Comparison of ENCODE assay signal across 16 mouse cellular contexts in the genomic region with DNA sequence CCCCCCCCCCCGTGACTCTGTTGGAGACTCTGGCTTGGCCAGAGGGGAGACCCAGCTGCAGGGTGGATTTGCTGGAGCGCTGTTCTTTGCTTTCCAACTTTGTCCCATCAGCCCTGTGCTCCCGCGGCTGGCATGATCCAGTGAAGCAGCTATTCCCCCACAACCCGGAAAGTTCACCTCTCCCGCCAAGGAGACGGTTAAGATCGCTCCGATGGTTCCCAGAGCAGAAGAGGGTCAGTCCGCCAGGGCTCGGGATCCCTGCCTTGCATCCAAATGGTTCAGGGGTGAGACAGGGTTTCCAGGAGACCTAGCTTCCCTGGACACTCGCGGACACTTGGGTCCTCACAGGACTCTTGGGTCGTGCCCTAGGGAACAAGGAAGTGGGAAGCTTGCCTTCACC.
DNase-seq lines count a peak whose midpoint lies in the region; ATAC-seq and TF ChIP-seq lines count a peak whose summit lies in the region.
"Had no signal": no experiment of that assay in that cellular context is flagged by ENCODE, and none has a peak within 500 bp of the region (broad histone marks: within the 10 kb centered on the region; RNA-seq: fewer than 3 reads in every experiment).

No protein-coding gene starts in this region.

- peaks cover 5% of the 10 kb centered on the region; the same call in 1 of the 2 replicates for H3K4me1 ChIP-seq in cerebellum, adult 2 months (ENCODE audit: control insufficient read depth, insufficient read depth, low read length)
- H3K4me1 ChIP-seq in E14TG2a.4 (replicated peaks; ENCODE audit: low read depth, low read length): peaks cover 33% of the 10 kb centered on the region
- H3K4me1 ChIP-seq in forebrain, embryonic 14.5 days (ENCODE audit: control insufficient read depth, insufficient read depth, low read length): peaks cover 8% of the 10 kb centered on the region; the same call in 1 of the 2 replicates
- H3K4me1 ChIP-seq in midbrain, embryonic 11.5 days (ENCODE audit: control insufficient read depth, insufficient read depth, low read length): peaks cover 9% of the 10 kb centered on the region
- H3K4me1 ChIP-seq in heart, embryonic 11.5 days (ENCODE audit: control insufficient read depth, insufficient read depth, low read length): no peaks in the 10 kb centered on the region
- H3K4me1 ChIP-seq: megakaryocyte, embryonic 14.5 days had no signal

- peak overlapping the region; percentile 60 for H3K4me2 ChIP-seq in forebrain, embryonic 14.5 days (ENCODE audit: low read length)
- H3K4me2 ChIP-seq in midbrain, embryonic 11.5 days: peak overlapping the region; percentile 49; the same call in 1 of the 2 replicates
- H3K4me2 ChIP-seq in heart, embryonic 11.5 days: no peak overlapping the region

- H3K4me3 ChIP-seq in cerebellum, adult 2 months (replicated peaks; ENCODE audit: insufficient read depth, low read depth, low read length): peak overlapping the region; percentile 65
- H3K4me3 ChIP-seq in E14TG2a.4 (replicated peaks; ENCODE audit: low read length): peak overlapping the region; percentile 75
- peak overlapping the region; percentile 35 for H3K4me3 ChIP-seq in forebrain, embryonic 14.5 days (ENCODE audit: low read depth, low read length)
- H3K4me3 ChIP-seq in midbrain, embryonic 11.5 days (ENCODE audit: low read depth, low read length): no peak overlapping the region
- H3K4me3 ChIP-seq in heart, embryonic 11.5 days (ENCODE audit: low read depth, low read length): no peak overlapping the region
- H3K4me3 ChIP-seq: heart, adult 2 months; megakaryocyte, embryonic 14.5 days had no signal

- DNase-seq in cerebellum, adult 2 months: peak; percentile 36 to 50
- DNase-seq in cerebellum, adult 9-10 months: no peak
- no peak for DNase-seq in forebrain, embryonic 14.5 days (ENCODE audit: low spot score)
- DNase-seq in midbrain, embryonic 11.5 days (ENCODE audit: low spot score, missing footprints): no peak
- DNase-seq in thymus, postnatal 4 days: no peak
- DNase-seq in adrenal gland, adult 18-20 months (ENCODE audit: low spot score in 2 of 2): no peak
- DNase-seq: adrenal gland, postnatal 36 days; heart, adult 2 months; heart, postnatal 36 days; kidney, adult 8-10 months; lung, adult 2 months; thymus, postnatal 14 days had no signal

- H3K9ac ChIP-seq in forebrain, embryonic 14.5 days (ENCODE audit: low read length): peak overlapping the region; percentile 59
- no peak overlapping the region for H3K9ac ChIP-seq in midbrain, embryonic 11.5 days (ENCODE audit: low read length)
- H3K9ac ChIP-seq in heart, embryonic 11.5 days (ENCODE audit: low read depth, low read length): no peak overlapping the region
- H3K9ac ChIP-seq: limb, embryonic 13.5 days had no signal

- 3% methylated on average over 14 of the region's 14 CpGs for WGBS in cerebellum, adult 2 months
- WGBS in forebrain, embryonic 14.5 days: 5% methylated on average over 14 of the region's 14 CpGs
- 7% methylated on average over 14 of the region's 14 CpGs for WGBS in midbrain, embryonic 11.5 days
- 7% methylated on average over 14 of the region's 14 CpGs for WGBS in heart, embryonic 11.5 days (ENCODE audit: insufficient replicate concordance)

- no peak for TF ChIP-seq CTCF in cerebellum, adult 2 months (IDR thresholded peaks at IDR 0.05; ENCODE audit: borderline replicate concordance, insufficient read depth, low read depth, low read length)
- TF ChIP-seq CTCF in E14TG2a.4 (conservative IDR thresholded peaks at IDR 0.05; ENCODE audit: low read length): no peak

- no peaks in the 10 kb centered on the region for H3K9me3 ChIP-seq in E14TG2a.4 (ENCODE audit: low read length)
- no peaks in the 10 kb centered on the region for H3K9me3 ChIP-seq in forebrain, embryonic 14.5 days (replicated peaks; ENCODE audit: control insufficient read depth, low read length)
- H3K9me3 ChIP-seq in midbrain, embryonic 11.5 days (ENCODE audit: control insufficient read depth, low read length): no peaks in the 10 kb centered on the region
- H3K9me3 ChIP-seq in heart, embryonic 11.5 days (replicated peaks; ENCODE audit: control insufficient read depth, low read length): no peaks in the 10 kb centered on the region
- H3K9me3 ChIP-seq: limb, embryonic 13.5 days; megakaryocyte, embryonic 14.5 days had no signal

- no peak for ATAC-seq in forebrain, embryonic 14.5 days
- ATAC-seq in midbrain, embryonic 11.5 days (ENCODE audit: low FRiP score): no peak
- ATAC-seq in heart, embryonic 11.5 days (replicated peaks; ENCODE audit: insufficient number of reproducible peaks, low FRiP score, low TSS enrichment): no peak

- H3K36me3 ChIP-seq in E14TG2a.4 (ENCODE audit: insufficient read depth, low read length): no peaks in the 10 kb centered on the region
- H3K36me3 ChIP-seq in forebrain, embryonic 14.5 days (ENCODE audit: control insufficient read depth, insufficient read depth, low read length): no peaks in the 10 kb centered on the region
- no peaks in the 10 kb centered on the region for H3K36me3 ChIP-seq in midbrain, embryonic 11.5 days (ENCODE audit: control insufficient read depth, insufficient read depth, low read length)
- no peaks in the 10 kb centered on the region for H3K36me3 ChIP-seq in heart, embryonic 11.5 days (ENCODE audit: control insufficient read depth, insufficient read depth, low read length)
- H3K36me3 ChIP-seq: limb, embryonic 13.5 days had no signal

- H3K27me3 ChIP-seq in cerebellum, adult 2 months (ENCODE audit: control insufficient read depth, insufficient read depth, low read length): no peaks in the 10 kb centered on the region
- peaks cover 89% of the 10 kb centered on the region for H3K27me3 ChIP-seq in E14TG2a.4 (ENCODE audit: insufficient read depth, low read length)
- H3K27me3 ChIP-seq in forebrain, embryonic 14.5 days (replicated peaks; ENCODE audit: control insufficient read depth, insufficient read depth, low read length): peaks cover 27% of the 10 kb centered on the region
- peaks cover 36% of the 10 kb centered on the region for H3K27me3 ChIP-seq in midbrain, embryonic 11.5 days (ENCODE audit: control insufficient read depth, insufficient read depth, low read length)
- peaks cover 66% of the 10 kb centered on the region for H3K27me3 ChIP-seq in heart, embryonic 11.5 days (ENCODE audit: control insufficient read depth, insufficient read depth, low read length)

- 0 out of 2 replicates have a peak overlapping the region, but pooled peaks have one; percentile 0 for H3K27ac ChIP-seq in cerebellum, adult 2 months (ENCODE audit: insufficient read depth, low read length)
- no peak overlapping the region for H3K27ac ChIP-seq in forebrain, embryonic 14.5 days (ENCODE audit: low read depth, low read length)
- no peak overlapping the region for H3K27ac ChIP-seq in midbrain, embryonic 11.5 days (ENCODE audit: low read depth, low read length)
- no peak overlapping the region for H3K27ac ChIP-seq in heart, embryonic 11.5 days (ENCODE audit: low read depth, low read length)
- H3K27ac ChIP-seq: heart, adult 2 months; limb, embryonic 13.5 days had no signal

- no peak for TF ChIP-seq POLR2A in cerebellum, adult 2 months (IDR thresholded peaks at IDR 0.05; ENCODE audit: borderline replicate concordance, insufficient read depth, low read length)

Comparison
In these comparisons a context has a peak if more than half of its experiments do, and no peak if none do; other contexts are left out.
1. DNase-seq: peak in cerebellum, adult 2 months (2 of 2); none in cerebellum, adult 9-10 months (single experiment), forebrain, embryonic 14.5 days (single experiment), midbrain, embryonic 11.5 days (single experiment), thymus, postnatal 4 days (single experiment) and adrenal gland, adult 18-20 months (0 of 2).
2. H3K4me3 ChIP-seq: peak in cerebellum, adult 2 months (single experiment), E14TG2a.4 (single experiment) and forebrain, embryonic 14.5 days (single experiment); none in midbrain, embryonic 11.5 days (single experiment) and heart, embryonic 11.5 days (single experiment).